Comparison of ENCODE assay signal across 21 mouse cellular contexts in the genomic region with DNA sequence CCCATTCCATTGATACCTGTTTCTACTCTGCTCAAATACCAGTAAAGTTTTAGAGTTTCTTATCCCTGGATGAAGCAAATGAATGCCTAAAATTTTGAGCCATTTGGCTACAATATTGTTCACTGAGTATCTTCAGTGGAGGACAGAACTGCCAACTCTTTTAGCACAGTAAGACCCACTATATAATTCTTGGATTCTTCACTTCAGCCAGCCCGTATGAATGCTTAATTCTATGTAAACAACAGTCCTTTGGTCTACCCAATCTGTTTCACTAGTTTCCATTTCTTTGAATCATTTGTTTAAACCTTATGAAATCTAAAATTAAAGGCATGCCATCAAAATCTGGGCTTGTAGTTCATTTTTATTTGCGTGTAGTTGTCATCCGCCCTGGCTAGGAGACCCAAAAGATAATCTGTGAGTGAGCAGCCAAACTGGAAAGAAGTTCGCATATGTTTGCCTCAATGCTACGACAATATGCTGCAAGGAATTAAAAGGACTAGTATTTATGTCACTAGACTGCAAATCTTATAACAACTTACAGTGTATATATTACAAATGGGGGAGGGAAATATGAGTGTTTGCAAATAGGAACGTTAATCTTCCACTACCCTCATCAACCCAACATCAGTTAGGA.
"Had no signal": no experiment of that assay in that cellular context is flagged by ENCODE, and none has a peak within 500 bp of the region (broad histone marks: within the 10 kb centered on the region; RNA-seq: fewer than 3 reads in every experiment).

No protein-coding gene starts in this region.

- H3K27ac ChIP-seq: limb, embryonic 12.5 days; limb, embryonic 15.5 days; liver, embryonic 14.5 days; macrophage; midbrain, embryonic 12.5 days; midbrain, embryonic 15.5 days; neural tube, embryonic 12.5 days; neural tube, embryonic 15.5 days; stomach, embryonic 15.5 days had no signal

- H3K9me3 ChIP-seq: limb, embryonic 12.5 days; limb, embryonic 15.5 days; midbrain, embryonic 12.5 days; midbrain, embryonic 15.5 days; neural tube, embryonic 12.5 days; neural tube, embryonic 15.5 days; stomach, embryonic 15.5 days had no signal

- H3K4me2 ChIP-seq: limb, embryonic 12.5 days; limb, embryonic 15.5 days; liver, embryonic 11.5 days; midbrain, embryonic 12.5 days; midbrain, embryonic 15.5 days; neural tube, embryonic 12.5 days; neural tube, embryonic 15.5 days; stomach, embryonic 15.5 days had no signal

- H3K36me3 ChIP-seq: limb, embryonic 12.5 days; limb, embryonic 15.5 days; midbrain, embryonic 12.5 days; midbrain, embryonic 15.5 days; neural tube, embryonic 12.5 days; neural tube, embryonic 15.5 days; stomach, embryonic 15.5 days had no signal

- H3K9ac ChIP-seq: limb, embryonic 12.5 days; limb, embryonic 15.5 days; liver, embryonic 14.5 days; liver, postnatal 0 days; midbrain, embryonic 12.5 days; midbrain, embryonic 15.5 days; neural tube, embryonic 12.5 days; neural tube, embryonic 15.5 days; stomach, embryonic 15.5 days had no signal

- H3K4me3 ChIP-seq: limb, embryonic 12.5 days; limb, embryonic 15.5 days; midbrain, embryonic 12.5 days; midbrain, embryonic 15.5 days; neural tube, embryonic 12.5 days; neural tube, embryonic 15.5 days; stomach, embryonic 15.5 days had no signal

- DNase-seq: kidney, adult 18-20 months; kidney, adult 9 months; kidney, postnatal 25 days; layer of hippocampus, postnatal 36 days; left cerebral cortex, postnatal 4 days; liver, postnatal 0 days; lung, postnatal 10 days; right cerebral cortex, adult 18-20 months; right cerebral cortex, postnatal 14 days; right cerebral cortex, postnatal 4 days; thymus, postnatal 25 days had no signal

- H3K4me1 ChIP-seq: midbrain, embryonic 12.5 days; neural tube, embryonic 12.5 days; neural tube, embryonic 15.5 days; stomach, embryonic 15.5 days had no signal

- H3K27me3 ChIP-seq: limb, embryonic 12.5 days; limb, embryonic 15.5 days; midbrain, embryonic 12.5 days; midbrain, embryonic 15.5 days; neural tube, embryonic 12.5 days; neural tube, embryonic 15.5 days; stomach, embryonic 15.5 days had no signal

- ATAC-seq: liver, postnatal 0 days; midbrain, embryonic 15.5 days had no signal
